23 mouse cellular contexts compared by ENCODE assay signal in the genomic region with DNA sequence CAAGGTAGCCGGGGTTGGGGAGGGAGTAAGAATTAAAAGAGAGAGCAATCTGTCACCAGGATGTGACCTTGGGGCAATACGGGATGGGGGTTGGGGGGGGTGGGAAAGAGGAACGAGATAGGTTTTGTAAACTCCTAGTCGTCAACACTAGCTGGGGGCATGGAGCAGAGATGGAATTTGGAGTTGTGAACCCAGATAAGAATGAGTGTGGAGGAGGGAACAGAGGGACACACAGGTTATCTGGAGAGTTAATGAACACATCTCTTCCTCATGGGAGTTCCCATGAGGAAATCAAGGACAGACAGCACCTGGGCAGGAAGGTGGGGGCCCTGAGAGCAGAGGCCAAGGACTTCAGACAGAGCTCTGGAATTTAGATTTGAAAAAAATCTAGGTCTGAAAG. TPM values are rescaled to one million over a fixed set of nuclear protein-coding genes. Genes with fewer than 3 reads are reported as not detected.
"Had no signal": no experiment of that assay in that cellular context is flagged by ENCODE, and none has a peak within 500 bp of the region (broad histone marks: within the 10 kb centered on the region; RNA-seq: fewer than 3 reads in every experiment).

No protein-coding gene starts in this region.

- DNase-seq: kidney, postnatal 14 days; layer of hippocampus, adult 9-11 months; layer of hippocampus, postnatal 36 days; left cerebral cortex, postnatal 4 days; lung, embryonic 14.5 days; lung, postnatal 10 days; lung, postnatal 4 days; midbrain, embryonic 14.5 days; spleen, adult 18-20 months; thymus, postnatal 36 days had no signal

- H3K4me2 ChIP-seq: kidney, embryonic 15.5 days; lung, embryonic 14.5 days; neural tube, embryonic 12.5 days had no signal

- H3K4me1 ChIP-seq: kidney, embryonic 15.5 days; neural tube, embryonic 12.5 days had no signal

- H3K27ac ChIP-seq: kidney, embryonic 15.5 days; midbrain, embryonic 10.5 days; neural tube, embryonic 12.5 days had no signal

- H3K27me3 ChIP-seq: kidney, embryonic 15.5 days; neural tube, embryonic 12.5 days had no signal

- H3K9ac ChIP-seq: kidney, embryonic 15.5 days; lung, embryonic 14.5 days; neural tube, embryonic 12.5 days had no signal

- H3K9me3 ChIP-seq: kidney, embryonic 15.5 days; neural tube, embryonic 12.5 days had no signal

- H3K4me3 ChIP-seq: kidney, embryonic 15.5 days; midbrain, embryonic 10.5 days; neural tube, embryonic 12.5 days had no signal

- ATAC-seq: inflammation-experienced regulatory T-cells, adult 6 months had no signal

- H3K36me3 ChIP-seq: kidney, embryonic 15.5 days; midbrain, embryonic 10.5 days; neural tube, embryonic 12.5 days had no signal

RNA-seq across cellular contexts. Expression of gene Serpina1f, which starts 10.8 kb away (rescaled TPM):
- total RNA-seq: layer of hippocampus, adult 18-20 months; layer of hippocampus, postnatal 36 days; left cerebral cortex, adult 8-10 months; left cerebral cortex, postnatal 4 days; megakaryocyte, adult 5-6 weeks; monocyte, adult 5-6 weeks; neutrophil, adult 5-6 weeks had no signal
- polyA plus RNA-seq: inflammation-experienced regulatory T-cells, adult 6 months; kidney, embryonic 15.5 days; limb, embryonic 14.5 days; lung, embryonic 14.5 days; midbrain, embryonic 10.5 days; midbrain, embryonic 14.5 days; neural tube, embryonic 12.5 days; stomach, embryonic 14.5 days; thymus, postnatal 0 days had no signal

RNA-seq across cellular contexts. Expression of gene Serpina16, which starts 30.2 kb away (rescaled TPM):
- total RNA-seq: layer of hippocampus, adult 18-20 months; layer of hippocampus, postnatal 36 days; left cerebral cortex, adult 8-10 months; left cerebral cortex, postnatal 4 days; megakaryocyte, adult 5-6 weeks; monocyte, adult 5-6 weeks; neutrophil, adult 5-6 weeks had no signal
- polyA plus RNA-seq: inflammation-experienced regulatory T-cells, adult 6 months; kidney, adult 2 months; kidney, embryonic 15.5 days; limb, embryonic 14.5 days; lung, embryonic 14.5 days; midbrain, embryonic 10.5 days; midbrain, embryonic 14.5 days; neural tube, embryonic 12.5 days; stomach, embryonic 14.5 days; thymus, postnatal 0 days had no signal

RNA-seq across cellular contexts. Expression of gene Serpina6, which starts 49.1 kb away (rescaled TPM):
- total RNA-seq: layer of hippocampus, adult 18-20 months; layer of hippocampus, postnatal 36 days; left cerebral cortex, adult 8-10 months; left cerebral cortex, postnatal 4 days; megakaryocyte, adult 5-6 weeks; monocyte, adult 5-6 weeks; neutrophil, adult 5-6 weeks had no signal
- polyA plus RNA-seq: inflammation-experienced regulatory T-cells, adult 6 months; midbrain, embryonic 10.5 days; midbrain, embryonic 14.5 days had no signal
